Mouse (Mus musculus): ENCODE data around the gene Eml5.

DNA sequence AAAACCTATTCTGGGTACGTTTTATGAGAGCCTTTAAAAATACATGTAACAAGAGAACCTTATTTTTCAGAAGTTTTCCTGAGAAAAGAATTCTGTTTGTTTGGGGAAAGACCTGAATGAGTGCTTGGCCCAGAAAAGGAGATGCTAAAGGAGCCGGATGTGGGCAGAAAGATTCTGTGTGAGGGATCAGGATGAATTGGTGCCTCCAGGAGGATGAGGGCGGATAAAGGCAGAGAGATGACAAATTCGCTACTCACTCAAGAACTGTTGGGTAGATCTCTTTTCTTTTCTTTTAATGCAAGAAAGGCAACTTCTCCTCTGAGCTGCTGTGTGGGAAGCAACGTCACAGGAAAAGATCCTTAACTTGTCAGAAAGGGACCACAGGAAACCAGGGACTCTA is 4.2 kb upstream of the Eml5 start:
- TF ChIP-seq CTCF (IDR thresholded peaks at IDR 0.05) (no peak), EP300 (IDR thresholded peaks at IDR 0.05; ENCODE audit: insufficient read depth, low read depth, low read length) (no peak), POLR2A (IDR thresholded peaks at IDR 0.05; ENCODE audit: insufficient read depth, low read depth, low read length) (no peak)

All from heart, adult 2 months (tissue).